Mouse (Mus musculus) forebrain, postnatal 0 days (tissue): ENCODE data around the gene Rpa3. TPM values are rescaled to one million over a fixed set of nuclear protein-coding genes. Genes with fewer than 3 reads are reported as not detected.

Experiments
- ATAC-seq: fragments of 200-750 bp; cut with Nextera tagmentation; 2 replicates; pipeline ENCODE4 v1.8.0; 2017; ENCODE audit warnings: mild to moderate bottlenecking, moderate library complexity
- DNase-seq: peaks from one replicate; pipeline ENCODE4 v3.0.0-alpha.2; 2015
- H3K27ac ChIP-seq: fragments of 300-500 bp; sonication (generic); 2 replicates; pipeline ENCODE4 v1.5.1; 2014; ENCODE audit warnings: low read depth, mild to moderate bottlenecking, antibody characterized with exemption, low read length, moderate library complexity, mixed read lengths
- H3K27me3 ChIP-seq: fragments of 300-500 bp; sonication (generic); 2 replicates; pipeline ENCODE4 v1.6.1; 2014; ENCODE audit warnings: mild to moderate bottlenecking, low read length, mixed read lengths; ENCODE audit not compliant: insufficient read depth
- H3K36me3 ChIP-seq: fragments of 300-500 bp; sonication (generic); 2 replicates; pipeline ENCODE4 v1.6.1; 2014; ENCODE audit warnings: mild to moderate bottlenecking, moderate library complexity; ENCODE audit not compliant: insufficient read depth
- H3K4me1 ChIP-seq: fragments of 300-500 bp; sonication (generic); 2 replicates; pipeline ENCODE4 v1.6.1; 2014; ENCODE audit warnings: antibody characterized with exemption; ENCODE audit not compliant: insufficient read depth
- H3K4me2 ChIP-seq: fragments of 300-500 bp; sonication (generic); 2 replicates; pipeline ENCODE4 v1.6.1; 2014; ENCODE audit warnings: low read depth, mild to moderate bottlenecking, moderate library complexity
- H3K4me3 ChIP-seq: fragments of 300-500 bp; sonication (generic); 2 replicates; pipeline ENCODE4 v1.5.1; 2014; ENCODE audit warnings: low read depth, low read length, mixed read lengths
- H3K9ac ChIP-seq: fragments of 300-500 bp; sonication (generic); 2 replicates; pipeline ENCODE4 v1.6.1; 2014; ENCODE audit warnings: mild to moderate bottlenecking
- H3K9me3 ChIP-seq: fragments of 300-500 bp; sonication (generic); 2 replicates; pipeline ENCODE4 v1.6.1; 2016; ENCODE audit warnings: low read length
- CTCF ChIP-seq: sonication (generic); IDR thresholded peaks from 2 replicates; pipeline ENCODE4 v1.5.1; 2016; ENCODE audit warnings: antibody characterized with exemption, control low read depth, low read depth
- WGBS: fragments of 180-500 bp; shearing (Covaris S2); extraction: QIAGEN DNeasy Blood & Tissue Kit; methylation state at CpG from one replicate; pipeline ENCODE4 v1.1.7; 2014; 5-methylcytosine and 5-hydroxymethylcytosine counted together
- polyA plus RNA-seq: library from polyadenylated mRNA; unstranded; fragments of >200 nt; fragmentation: Nextera tagmentation; extraction: Ambion mirVana; gene quantifications from 2 replicates; pipeline ENCODE4 v1.2.1, GENCODE M21; 2015
- total RNA-seq: library from RNA; depleted of rRNA; stranded (reverse); fragments of >200 nt; gene quantifications from 2 replicates; pipeline ENCODE4 v1.2.3, GENCODE M21; 2014; rRNA removed

The Rpa3 gene
- total RNA-seq (34.7 and 38.1 TPM in 2 replicates), polyA plus RNA-seq (36.0 and 44.4 TPM in 2 replicates)

DNA sequence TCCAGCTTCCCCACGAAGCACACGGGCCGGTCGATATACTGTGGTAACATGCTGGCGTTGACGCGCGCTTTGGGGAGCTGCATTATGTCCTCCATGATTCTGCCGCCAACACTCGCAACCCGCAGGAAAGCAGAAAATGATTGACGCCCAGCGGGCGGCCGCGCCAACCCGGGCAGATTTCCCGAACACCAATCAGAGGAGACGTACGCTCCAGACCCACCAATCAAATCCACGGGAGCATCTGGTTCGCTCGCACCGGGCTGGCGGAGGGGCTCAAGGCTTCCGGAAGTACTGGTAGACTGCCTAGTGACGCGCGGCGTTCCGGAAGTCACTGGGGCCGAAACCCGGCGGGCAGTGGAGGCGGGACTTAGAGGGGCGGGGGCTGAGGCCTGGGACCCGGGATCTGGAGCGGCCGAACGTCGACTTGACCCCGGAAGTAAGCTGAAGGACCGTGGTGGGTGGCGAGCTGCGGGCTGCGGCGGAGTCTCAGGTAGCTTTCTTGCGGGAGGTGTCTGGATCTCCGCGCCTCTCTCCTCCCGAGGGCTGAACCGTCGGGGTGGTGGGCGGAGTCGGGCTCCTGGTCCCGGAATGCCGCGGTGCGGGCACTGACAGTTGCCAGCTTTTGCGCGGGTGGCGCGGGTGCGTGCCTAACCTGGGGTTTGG is at the start of gene Rpa3, which contains the start of the genes Umad1 and Gm45062:
Gene Rpa3 (minus strand): TSS at position 170 of the 663 bp plus-strand sequence.
Gene Umad1 (plus strand): TSS at position 285 of the 663 bp plus-strand sequence.
Gene Gm45062 (plus strand): TSS at position 447 of the 663 bp plus-strand sequence.
- WGBS: 1% methylated on average over 64 of the region's 64 CpGs
- Histone ChIP-seq H3K4me1 (peaks cover 11% of the 10 kb centered on the region; the same call in 1 of the 2 replicates), H3K4me3 (peak within 1 kb of the TSS; percentile 90), H3K27me3 (no peaks in the 10 kb centered on the region), H3K9ac (peak within 1 kb of the TSS; percentile 82), H3K27ac (peak within 1 kb of the TSS; percentile 87), H3K4me2 (peak within 1 kb of the TSS; percentile 64), H3K36me3 (peaks cover 2% of the 10 kb centered on the region), H3K9me3 (no peaks in the 10 kb centered on the region)
- DNase-seq (peak; percentile 99), ATAC-seq (peak; percentile 100)
- TF ChIP-seq CTCF: no peak

DNA sequence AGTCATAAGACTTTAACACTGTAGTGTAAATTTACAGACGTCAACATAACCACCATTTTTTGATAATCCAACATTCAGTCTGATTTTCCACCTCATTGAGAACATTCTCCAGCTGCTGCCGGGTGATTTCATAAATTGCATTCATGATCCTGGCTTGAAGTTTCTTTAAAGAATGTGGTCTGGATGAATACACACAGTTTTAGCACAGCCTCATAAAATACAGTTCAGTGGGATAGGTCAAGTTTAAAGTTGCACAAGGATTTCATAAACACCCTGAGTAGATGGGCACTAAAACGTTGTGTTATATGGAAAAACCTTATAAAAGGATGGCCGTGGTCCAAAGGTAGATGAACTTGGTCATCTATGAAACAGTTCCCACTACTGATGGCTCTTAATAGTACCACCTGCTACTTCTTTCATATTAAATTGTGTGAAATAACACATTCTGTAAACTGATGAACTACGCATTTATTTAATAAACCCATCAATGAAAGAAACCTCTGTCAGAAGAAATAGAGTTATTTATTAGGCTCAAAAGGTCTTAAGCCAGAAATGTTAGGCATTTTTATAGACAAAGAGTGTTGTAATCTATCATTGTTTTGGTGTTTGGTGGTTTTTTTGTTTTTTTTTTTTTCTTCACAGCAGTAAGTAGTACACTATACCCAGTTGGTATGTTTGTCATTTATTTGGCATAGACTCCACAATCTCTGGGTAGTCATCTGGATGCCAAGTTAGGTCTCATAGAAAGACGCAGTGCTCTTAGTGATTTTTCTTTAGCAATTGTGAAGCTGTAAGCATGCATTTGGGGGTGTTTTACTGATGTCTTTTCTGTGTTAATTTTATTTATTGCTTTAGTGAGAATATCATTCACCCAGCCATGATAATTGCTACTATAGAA is 49.2 kb upstream of the Rpa3 start:
- no peak for TF ChIP-seq CTCF
- ATAC-seq: peak; percentile 63; the same call in 1 of the 2 replicates

DNA sequence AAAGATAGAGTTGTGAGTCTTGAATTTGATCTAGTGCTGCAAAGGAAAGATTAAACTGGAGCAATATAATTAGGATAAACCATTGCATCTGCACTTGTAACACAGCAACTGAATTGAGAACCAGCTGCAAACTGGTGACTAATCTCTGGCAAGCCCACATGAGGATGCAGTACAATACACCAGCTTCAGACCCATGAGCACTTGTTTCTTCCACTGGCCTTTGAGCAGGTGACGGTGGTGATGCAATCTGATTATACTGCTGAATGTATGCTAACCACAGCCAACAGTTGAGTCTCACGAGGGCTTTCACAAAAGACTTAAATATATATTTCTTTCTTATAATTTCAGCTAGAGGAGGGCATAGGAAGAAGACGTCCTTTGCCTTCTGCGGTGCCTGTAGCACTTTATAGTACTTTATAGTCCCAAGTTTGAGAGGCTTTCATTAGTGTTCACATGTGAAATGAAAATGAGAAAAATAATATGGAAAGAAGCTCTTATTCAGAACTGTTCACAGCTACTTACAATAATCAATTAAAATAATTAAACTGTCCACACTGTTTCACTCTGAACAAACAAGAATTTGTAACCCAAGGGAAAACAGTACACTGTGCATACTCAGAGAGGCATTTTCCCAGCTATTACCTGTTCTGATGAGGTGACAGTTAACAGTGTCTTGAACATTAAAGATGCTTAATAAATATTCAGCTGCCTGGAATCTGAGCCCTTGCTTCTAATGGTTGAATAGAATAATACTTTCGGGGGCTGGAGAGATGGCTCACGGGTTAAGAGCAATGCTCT is 40.3 kb upstream of the Rpa3 start:
- Histone ChIP-seq H3K27me3 (no peaks in the 10 kb centered on the region), H3K4me3 (no peak overlapping the region), H3K9me3 (no peaks in the 10 kb centered on the region), H3K4me1 (no peaks in the 10 kb centered on the region), H3K27ac (no peak overlapping the region), H3K36me3 (0 out of 2 replicates have a peak, but pooled peaks cover 3% of the 10 kb centered on the region), H3K9ac (no peak overlapping the region), H3K4me2 (no peak overlapping the region)
- no peak for TF ChIP-seq CTCF
- WGBS: 37% methylated on average over 6 of the region's 6 CpGs
- ATAC-seq (peak; percentile 58; the same call in 1 of the 2 replicates), DNase-seq (peak; percentile 18)

More for the DNA sequence above, 49.2 kb upstream of the Rpa3 start:
- H3K4me1 ChIP-seq: no peaks in the 10 kb centered on the region
- H3K9ac ChIP-seq: no peak overlapping the region
- H3K27ac ChIP-seq: no peak overlapping the region
- 36% methylated on average over 6 of the region's 6 CpGs for WGBS
- peak; percentile 18 for DNase-seq
- no peaks in the 10 kb centered on the region for H3K9me3 ChIP-seq
- H3K27me3 ChIP-seq: no peaks in the 10 kb centered on the region
- H3K4me3 ChIP-seq: no peak overlapping the region
- H3K36me3 ChIP-seq: no peaks in the 10 kb centered on the region
- H3K4me2 ChIP-seq: no peak overlapping the region

DNA sequence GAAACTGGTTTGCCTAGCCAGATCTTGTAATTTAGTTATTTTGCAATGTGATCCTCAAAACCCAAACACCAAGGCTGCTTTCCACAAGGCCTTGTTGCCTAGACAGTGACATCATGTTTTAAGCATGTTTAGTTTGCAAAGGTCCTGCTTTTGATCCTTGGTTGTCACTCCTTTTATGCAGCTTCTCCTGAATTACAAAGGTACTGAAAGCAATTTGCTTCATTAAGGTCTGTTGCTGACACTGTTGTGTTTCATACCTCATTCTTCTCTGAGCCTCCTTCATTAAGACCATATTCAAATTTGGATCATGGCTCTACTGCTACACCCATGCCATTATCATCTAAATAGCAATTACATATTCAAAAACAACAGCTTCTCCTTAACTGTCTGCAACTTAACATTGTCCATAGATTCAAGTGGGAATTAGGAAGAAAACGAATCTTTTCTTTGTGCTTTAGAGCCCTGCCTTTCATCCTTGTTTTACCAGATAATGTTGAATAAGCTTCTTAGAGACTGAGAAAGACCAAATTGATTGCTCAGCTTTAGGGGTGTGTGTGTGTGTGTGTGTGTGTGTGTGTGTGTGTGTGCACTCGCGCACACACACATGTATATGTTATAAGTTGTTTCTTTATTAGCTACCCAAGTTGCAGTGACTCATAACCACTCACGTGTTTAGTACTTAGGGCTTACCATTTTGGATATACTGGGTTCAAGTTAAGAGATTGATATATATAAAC is 35.2 kb upstream of the Rpa3 start:
- Histone ChIP-seq H3K36me3 (0 out of 2 replicates have a peak, but pooled peaks cover 3% of the 10 kb centered on the region), H3K4me3 (no peak overlapping the region), H3K27me3 (no peaks in the 10 kb centered on the region), H3K4me1 (no peaks in the 10 kb centered on the region), H3K4me2 (no peak overlapping the region), H3K27ac (no peak overlapping the region), H3K9me3 (no peaks in the 10 kb centered on the region), H3K9ac (no peak overlapping the region)
- no peak for TF ChIP-seq CTCF
- ATAC-seq (peak; percentile 61; the same call in 1 of the 2 replicates), DNase-seq (peak; percentile 13)
- 31% methylated on average over 4 of the region's 4 CpGs for WGBS

DNA sequence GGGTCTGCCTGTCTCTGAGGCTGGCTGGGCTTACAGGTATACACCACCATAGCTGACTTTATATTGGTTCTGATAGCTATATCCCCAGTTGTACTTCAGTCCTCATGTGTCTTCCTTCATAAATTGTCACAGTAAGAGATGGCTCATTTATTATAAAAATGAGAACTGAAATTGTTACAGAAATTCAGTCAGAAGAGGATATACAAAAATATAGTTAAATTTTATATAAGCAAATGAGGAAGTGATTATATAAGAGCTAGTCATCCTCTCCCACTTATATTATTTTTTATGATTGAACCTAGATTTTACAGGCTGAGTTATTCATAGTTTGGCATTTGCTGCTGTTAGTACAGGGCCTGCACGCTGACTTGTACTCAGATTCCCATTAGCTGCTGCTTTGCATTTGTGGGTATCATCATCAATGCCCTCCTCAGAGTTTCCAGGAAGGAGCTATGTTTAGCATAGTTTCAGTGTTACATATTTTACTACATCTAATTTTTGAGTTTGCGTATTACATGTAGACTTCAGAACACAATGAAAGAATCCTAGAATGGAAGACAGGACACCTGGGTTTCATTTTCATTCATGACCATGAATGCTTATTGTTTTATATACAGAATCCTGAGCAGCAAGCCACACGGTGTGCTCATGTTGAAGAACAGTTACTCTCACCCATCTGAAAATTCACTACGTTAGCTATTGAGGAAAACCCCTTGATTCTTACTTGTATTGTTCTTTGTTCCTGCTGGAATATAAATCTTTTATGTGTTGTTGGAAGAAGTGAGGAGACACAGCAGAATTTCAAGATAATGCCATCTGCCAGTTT is 30.0 kb upstream of the Rpa3 start:
- H3K4me1 ChIP-seq: no peaks in the 10 kb centered on the region
- no peak overlapping the region for H3K4me2 ChIP-seq
- peak; percentile 12 for DNase-seq
- no peaks in the 10 kb centered on the region for H3K27me3 ChIP-seq
- no peak overlapping the region for H3K9ac ChIP-seq
- WGBS: 62% methylated on average over 4 of the region's 4 CpGs
- no peaks in the 10 kb centered on the region for H3K9me3 ChIP-seq
- no peak for ATAC-seq
- H3K4me3 ChIP-seq: no peak overlapping the region
- TF ChIP-seq CTCF: no peak
- H3K36me3 ChIP-seq: no peaks in the 10 kb centered on the region
- no peak overlapping the region for H3K27ac ChIP-seq
